Mouse (Mus musculus) granulocyte monocyte progenitor cell, adult 5-6 weeks (primary cell): ENCODE measurements around the gene Chst14. TPM values are rescaled to one million over a fixed set of nuclear protein-coding genes. Genes with fewer than 3 reads are reported as not detected.
A peak's percentile ranks its signal among the peaks of the same experiment; 100 is the strongest.

Experiments
- ATAC-seq: replicated peaks from 2 replicates; pipeline ENCODE4 v1.8.0; 2016; ENCODE audit warnings: mild to moderate bottlenecking, moderate TSS enrichment, inconsistent platforms; ENCODE audit not compliant: poor library complexity, severe bottlenecking
- total RNA-seq, 2 experiments: library from RNA; stranded (forward) in 1 of 2; stranded (reverse) in 1 of 2; fragments of 200-712, 200-1000 nt in 1 of 2; fragments of >200 nt in 1 of 2; fragmentation: Nextera tagmentation in 1 of 2; gene quantifications; 2 replicates each; pipeline ENCODE4 v1.2.3; 2014 to 2017

The Chst14 gene
- total RNA-seq, 2 experiments from 2014 or later: 1.4 to 8.4 TPM

GRCm38 (mm10) chr2:118903333-118903741, 23.0 kb upstream of the Chst14 start:
- no peak for ATAC-seq

GRCm38 (mm10) chr2:118905433-118906117, 20.7 kb upstream of the Chst14 start:
- peak; percentile 34 for ATAC-seq

GRCm38 (mm10) chr2:118906118-118906492, 20.2 kb upstream of the Chst14 start:
- no peak for ATAC-seq

- no peak for ATAC-seq
Measured at GRCm38 (mm10) chr2:118907781-118908180, 18.5 kb upstream of the Chst14 start.

- no peak for ATAC-seq
Measured at GRCm38 (mm10) chr2:118909151-118909550, 17.1 kb upstream of the Chst14 start.

- no peak for ATAC-seq
Measured at GRCm38 (mm10) chr2:118910605-118911278, 15.6 kb upstream of the Chst14 start.

- no peak for ATAC-seq
Measured at GRCm38 (mm10) chr2:118912706-118913105, 13.6 kb upstream of the Chst14 start.

- ATAC-seq: no peak
Measured at GRCm38 (mm10) chr2:118913551-118914276, 12.6 kb upstream of the Chst14 start.

GRCm38 (mm10) chr2:118914685-118915084, 11.6 kb upstream of the Chst14 start:
- no peak for ATAC-seq

- ATAC-seq: no peak
Measured at GRCm38 (mm10) chr2:118916436-118916835, 9.9 kb upstream of the Chst14 start.

- no peak for ATAC-seq
Measured at GRCm38 (mm10) chr2:118918543-118918942, 7.8 kb upstream of the Chst14 start.

- no peak for ATAC-seq
Measured at GRCm38 (mm10) chr2:118920428-118920827, 5.9 kb upstream of the Chst14 start.

- no peak for ATAC-seq
Measured at GRCm38 (mm10) chr2:118925952-118926351, 344 bp upstream of the Chst14 start.

- ATAC-seq: peak; percentile 47
Measured at GRCm38 (mm10) chr2:118926998-118927739, 873 bp downstream of the Chst14 start.

- ATAC-seq: no peak
Measured at GRCm38 (mm10) chr2:118941341-118941740, 15.0 kb downstream of the Chst14 start.

- ATAC-seq: no peak
Measured at GRCm38 (mm10) chr2:118943232-118943631, 16.9 kb downstream of the Chst14 start.

- ATAC-seq: no peak
Measured at GRCm38 (mm10) chr2:118948818-118949217, 22.5 kb downstream of the Chst14 start.

GRCm38 (mm10) chr2:118949699-118950098, 23.4 kb downstream of the Chst14 start:
- 0 out of 2 replicates have a peak, but pooled peaks have one; percentile 12 for ATAC-seq

- ATAC-seq: no peak
Measured at GRCm38 (mm10) chr2:118956497-118956896, 30.2 kb downstream of the Chst14 start.

GRCm38 (mm10) chr2:118959644-118960043, 33.3 kb downstream of the Chst14 start:
- peak; percentile 49 for ATAC-seq

GRCm38 (mm10) chr2:118960413-118960812, 34.1 kb downstream of the Chst14 start:
- ATAC-seq: peak; percentile 78
